Mouse (Mus musculus): ENCODE data around the gene Chrna9.

- TF ChIP-seq POLR2A (IDR thresholded peaks at IDR 0.05; ENCODE audit: borderline replicate concordance, low read depth, low read length), result no peak
- TF ChIP-seq CTCF (IDR thresholded peaks at IDR 0.05; ENCODE audit: low read depth, low read length), result no peak
Observed at GRCm38 (mm10) chr5:65920701-65921426, 13.9 kb upstream of the Chrna9 start.

Measured in bone marrow macrophage, adult 2 months (primary cell).